Mouse (Mus musculus): ENCODE measurements around the gene Hoxd3.

The Hoxd3 gene

GRCm38 (mm10) chr2:74721882-74722281, 10.2 kb downstream of the Hoxd3 start:
- TF ChIP-seq GATA4 (IDR thresholded peaks at IDR 0.05; ENCODE audit: insufficient replicate concordance, low read length) = no peak

DNA sequence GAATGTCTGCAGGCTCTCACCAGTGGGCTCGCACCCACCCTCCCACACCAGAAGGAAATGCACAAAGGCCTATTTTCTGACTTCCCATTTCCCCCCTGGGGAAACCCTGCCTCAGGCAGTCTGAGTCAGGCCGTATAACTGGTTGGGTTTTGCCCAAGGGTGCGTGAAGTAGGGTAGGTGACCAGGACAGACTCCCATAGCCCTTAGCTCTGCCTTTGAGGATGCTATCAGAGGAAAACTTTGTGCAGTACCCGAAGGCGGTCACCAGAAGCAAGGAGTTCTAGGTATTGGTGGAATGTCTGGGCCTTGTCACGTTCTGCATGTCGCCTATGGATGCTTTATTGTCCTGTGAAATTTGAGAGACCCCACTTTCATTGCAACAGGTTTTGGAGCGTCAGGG, 11.2 kb downstream of the Hoxd3 start:
- TF ChIP-seq GATA4 (IDR thresholded peaks at IDR 0.05; ENCODE audit: insufficient replicate concordance, low read length) = no peak

- TF ChIP-seq GATA4 (IDR thresholded peaks at IDR 0.05; ENCODE audit: insufficient replicate concordance, low read length) = no peak
Measured at GRCm38 (mm10) chr2:74724244-74725015, 12.7 kb downstream of the Hoxd3 start.

DNA sequence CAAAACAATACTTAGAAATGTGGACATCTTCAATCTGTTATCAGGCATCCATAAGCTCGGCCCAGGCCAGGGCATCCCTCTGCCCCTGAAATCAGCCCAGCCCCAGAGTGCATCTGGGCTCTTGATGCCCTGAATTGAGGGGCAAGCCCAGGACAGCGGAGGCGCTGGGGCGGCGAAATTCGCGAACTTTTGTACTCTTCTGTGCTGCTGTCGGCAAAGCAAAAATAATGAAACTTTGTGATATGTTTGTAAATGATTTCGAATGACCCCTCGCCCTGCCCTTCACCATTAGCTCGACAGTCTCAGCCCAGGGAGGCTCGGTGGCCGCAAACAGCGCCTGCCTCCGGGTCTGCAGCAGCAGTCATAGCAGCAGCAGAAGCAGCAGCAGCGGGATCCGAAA, 13.4 kb downstream of the Hoxd3 start:
- TF ChIP-seq GATA4 (IDR thresholded peaks at IDR 0.05; ENCODE audit: insufficient replicate concordance, low read length) = no peak

GRCm38 (mm10) chr2:74726551-74726950, 14.8 kb downstream of the Hoxd3 start, which contains the start of gene Gm28230:
Gene Gm28230 (plus strand): TSS chr2:74726728.
- TF ChIP-seq GATA4 (IDR thresholded peaks at IDR 0.05; ENCODE audit: insufficient replicate concordance, low read length) = no peak

DNA sequence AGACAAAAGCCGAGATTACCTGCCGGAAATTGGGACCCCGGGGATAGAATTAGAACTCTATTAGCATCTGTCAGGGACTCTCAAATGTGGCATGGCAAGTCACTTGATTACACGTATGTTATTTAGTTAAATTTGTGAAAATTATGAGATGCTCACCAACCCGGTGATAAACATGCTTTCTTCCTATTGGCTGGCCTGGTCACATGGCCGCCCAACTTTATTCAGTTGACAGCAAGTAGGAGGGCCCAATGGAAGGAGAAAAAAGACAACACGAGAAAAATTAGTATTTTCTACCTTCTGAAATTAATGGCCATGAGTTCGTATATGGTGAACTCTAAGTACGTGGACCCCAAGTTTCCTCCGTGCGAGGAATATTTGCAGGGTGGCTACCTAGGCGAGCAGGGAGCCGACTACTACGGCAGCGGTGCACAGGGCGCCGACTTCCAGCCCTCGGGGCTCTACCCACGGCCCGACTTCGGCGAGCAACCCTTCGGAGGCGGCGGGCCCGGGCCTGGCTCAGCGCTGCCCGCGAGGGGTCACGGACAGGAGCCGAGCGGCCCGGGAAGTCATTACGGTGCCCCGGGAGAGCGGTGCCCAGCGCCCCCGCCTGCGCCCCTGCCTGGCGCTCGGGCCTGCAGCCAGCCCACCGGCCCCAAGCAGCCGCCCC, 15.4 kb downstream of the Hoxd3 start:
- no peak for TF ChIP-seq GATA4 (IDR thresholded peaks at IDR 0.05; ENCODE audit: insufficient replicate concordance, low read length)

- TF ChIP-seq GATA4 (IDR thresholded peaks at IDR 0.05; ENCODE audit: insufficient replicate concordance, low read length) = no peak
Measured at GRCm38 (mm10) chr2:74727640-74728302, 16.0 kb downstream of the Hoxd3 start.

DNA sequence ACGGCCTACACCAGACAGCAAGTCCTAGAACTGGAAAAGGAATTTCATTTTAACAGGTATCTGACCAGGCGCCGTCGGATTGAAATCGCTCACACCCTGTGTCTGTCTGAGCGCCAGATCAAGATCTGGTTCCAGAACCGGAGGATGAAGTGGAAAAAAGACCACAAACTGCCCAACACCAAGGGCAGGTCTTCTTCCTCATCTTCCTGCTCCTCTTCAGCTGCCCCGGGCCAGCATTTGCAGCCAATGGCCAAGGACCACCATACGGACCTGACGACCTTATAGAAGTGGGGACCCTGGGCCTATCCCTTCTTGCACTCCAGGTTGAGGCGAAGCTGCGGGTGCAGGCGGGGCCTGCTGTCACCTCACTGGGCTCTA, 16.6 kb downstream of the Hoxd3 start:
- TF ChIP-seq GATA4 (IDR thresholded peaks at IDR 0.05; ENCODE audit: insufficient replicate concordance, low read length) = no peak

GRCm38 (mm10) chr2:74730331-74730730, 18.6 kb downstream of the Hoxd3 start:
- TF ChIP-seq GATA4 (IDR thresholded peaks at IDR 0.05; ENCODE audit: insufficient replicate concordance, low read length) = no peak

DNA sequence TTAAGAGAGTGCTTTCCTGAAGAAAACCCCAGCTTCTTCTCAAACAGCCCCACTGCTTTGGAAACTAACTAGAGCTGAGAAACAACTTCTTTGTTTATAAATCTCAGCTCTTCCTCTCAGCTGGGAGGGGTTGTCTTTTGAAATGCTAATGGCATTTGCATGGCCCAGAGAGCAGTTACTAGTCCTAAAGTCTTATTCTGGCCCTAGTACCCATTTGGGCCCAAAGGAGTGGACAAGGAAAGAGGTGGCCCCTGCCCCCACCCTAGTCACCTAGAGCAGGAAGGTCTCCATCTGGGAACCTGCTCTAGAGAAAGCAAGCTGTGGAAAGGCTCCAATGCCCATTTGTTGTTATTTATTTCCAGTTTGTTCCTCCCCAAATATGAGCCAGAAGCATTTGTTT, 19.3 kb downstream of the Hoxd3 start:
- no peak for TF ChIP-seq GATA4 (IDR thresholded peaks at IDR 0.05; ENCODE audit: insufficient replicate concordance, low read length)

- TF ChIP-seq GATA4 (IDR thresholded peaks at IDR 0.05; ENCODE audit: insufficient replicate concordance, low read length) = no peak
Measured at GRCm38 (mm10) chr2:74731799-74732512, 20.2 kb downstream of the Hoxd3 start.

DNA sequence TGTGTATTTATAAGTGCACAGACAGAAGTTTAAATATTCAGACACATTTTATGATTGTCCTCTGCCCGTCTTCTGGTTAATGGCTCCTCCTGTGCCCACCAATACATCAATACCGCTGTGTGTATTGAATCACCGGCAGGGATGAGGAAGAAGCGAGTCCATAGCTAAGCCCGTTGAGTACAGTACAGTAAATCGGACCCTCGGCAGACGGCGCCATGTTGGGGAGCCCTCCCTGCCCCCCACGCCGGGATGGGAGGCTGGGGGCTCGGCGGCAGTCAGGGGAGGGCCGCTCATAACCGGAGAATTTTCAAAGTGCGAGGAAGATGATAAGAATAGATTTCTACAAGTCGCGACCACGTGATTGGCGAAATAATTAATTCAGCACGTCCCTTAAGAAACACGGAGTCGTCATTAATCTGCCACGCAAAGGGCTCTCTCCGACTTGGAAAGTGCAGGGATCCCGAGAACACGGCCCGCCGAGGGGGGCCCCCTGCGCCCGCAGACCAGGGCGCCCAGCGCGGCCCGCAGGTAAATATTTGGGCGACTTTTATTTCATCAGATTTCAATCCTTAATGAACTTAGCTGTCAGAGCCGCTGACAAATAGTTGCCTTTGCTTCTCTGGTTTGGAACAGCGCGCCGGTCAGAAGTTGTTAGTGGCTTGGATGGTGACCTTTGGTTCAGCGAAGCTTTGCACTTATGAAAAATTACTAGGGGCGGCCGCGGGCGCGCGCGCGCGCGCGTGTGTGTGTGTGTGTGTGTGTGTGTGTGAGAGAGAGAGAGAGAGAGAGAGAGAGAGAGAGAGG, 21.0 kb downstream of the Hoxd3 start:
- TF ChIP-seq GATA4 (IDR thresholded peaks at IDR 0.05; ENCODE audit: insufficient replicate concordance, low read length) = no peak

GRCm38 (mm10) chr2:74733317-74733661, 21.6 kb downstream of the Hoxd3 start:
- TF ChIP-seq GATA4 (IDR thresholded peaks at IDR 0.05; ENCODE audit: insufficient replicate concordance, low read length) = no peak

GRCm38 (mm10) chr2:74733765-74734164, 22.0 kb downstream of the Hoxd3 start:
- no peak for TF ChIP-seq GATA4 (IDR thresholded peaks at IDR 0.05; ENCODE audit: insufficient replicate concordance, low read length)

GRCm38 (mm10) chr2:74734451-74734850, 22.7 kb downstream of the Hoxd3 start:
- TF ChIP-seq GATA4 (IDR thresholded peaks at IDR 0.05; ENCODE audit: insufficient replicate concordance, low read length) = no peak
